Mouse (Mus musculus): ENCODE data around the gene Mfrp.

DNA sequence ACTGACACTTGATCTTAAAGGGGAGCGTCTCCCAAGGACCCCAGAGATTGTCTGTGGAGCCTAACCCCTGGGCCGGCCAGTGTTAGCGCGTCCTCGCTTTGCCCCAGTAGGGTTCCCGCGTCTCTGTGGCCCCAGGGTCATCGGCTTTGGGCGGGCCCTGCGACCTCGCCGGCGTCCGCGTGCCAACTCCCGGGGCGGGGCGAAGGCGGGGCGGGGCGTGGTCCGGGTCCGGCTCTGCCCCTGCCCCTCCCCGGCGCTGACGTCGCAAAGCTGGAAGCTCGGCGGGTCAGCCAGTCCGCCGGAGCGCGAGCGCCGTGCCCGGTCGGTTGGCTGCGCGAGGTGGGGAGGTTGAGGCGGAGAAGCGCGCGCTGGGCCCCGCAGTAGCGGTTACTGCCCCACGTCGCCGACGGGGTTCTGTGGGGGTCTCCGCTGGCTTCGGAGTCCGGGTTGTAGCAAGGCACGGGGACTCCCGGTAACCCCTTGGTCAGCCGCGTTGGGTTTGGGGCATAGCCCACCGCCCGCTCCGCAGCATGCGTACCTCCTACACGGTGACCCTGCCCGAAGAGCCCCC is 16.8 kb upstream of the Mfrp start:
- peak; percentile 85 for TF ChIP-seq POLR2A (IDR thresholded peaks at IDR 0.05; ENCODE audit: low read depth, low read length)
- no peak for TF ChIP-seq CTCF (IDR thresholded peaks at IDR 0.05; ENCODE audit: borderline replicate concordance, insufficient read depth, low read length)

Measured in embryonic fibroblast, embryonic 13.5 days (primary cell).